8 mouse cellular contexts compared by ENCODE assay signal in genomic region chr12:31350944-31351928, GRCm38 (mm10). TPM values are rescaled to one million over a fixed set of nuclear protein-coding genes. Genes with fewer than 3 reads are reported as not detected.
A peak's percentile ranks its signal among the peaks of the same experiment; 100 is the strongest.
DNase-seq lines count a peak whose midpoint lies in the region; ATAC-seq lines count a peak whose summit lies in the region.

TSS of gene Dld (minus strand) at chr12:31351453.

- peaks cover 27% of the 10 kb centered on the region for H3K36me3 ChIP-seq in intestine, embryonic 14.5 days (ENCODE audit: control insufficient read depth, insufficient read depth, low read length)

- H3K9me3 ChIP-seq in intestine, embryonic 14.5 days (ENCODE audit: control insufficient read depth, low read length) = no peaks in the 10 kb centered on the region

- peak within 1 kb of the TSS; percentile 90 for H3K9ac ChIP-seq in intestine, embryonic 14.5 days (ENCODE audit: low read length)

- H3K27me3 ChIP-seq in intestine, embryonic 14.5 days (replicated peaks; ENCODE audit: control insufficient read depth, insufficient read depth, low read length) = no peaks in the 10 kb centered on the region

- WGBS in intestine, embryonic 14.5 days = 4% methylated on average over 64 of the region's 66 CpGs

- peak within 1 kb of the TSS; percentile 97 for H3K4me2 ChIP-seq in intestine, embryonic 14.5 days (ENCODE audit: low read length)

- DNase-seq in adrenal gland, adult 18-20 months (ENCODE audit: low spot score in 2 of 2) = peak; percentile 94
- peak; percentile 98 for DNase-seq in embryo, embryonic 11 days
- peak; percentile 94 for DNase-seq in gastrocnemius, postnatal 25 days
- peak; percentile 93 for DNase-seq in intestine, embryonic 14.5 days (ENCODE audit: low spot score)
- peak; percentile 96 to 98 for DNase-seq in left cerebral cortex, postnatal 14 days (ENCODE audit: low spot score in 2 of 2)
- peak; percentile 96 for DNase-seq in mesoderm, embryonic 11.5 days (ENCODE audit: low read depth, low spot score)
- peak; percentile 95 to 96 for DNase-seq in right cerebral cortex, postnatal 36 days (ENCODE audit: low spot score in 2 of 2)
- DNase-seq in yolk sac, embryonic 10.5 days (ENCODE audit: low spot score) = peak; percentile 96

- H3K4me1 ChIP-seq in intestine, embryonic 14.5 days (replicated peaks; ENCODE audit: control insufficient read depth, insufficient read depth, low read length) = peaks cover 13% of the 10 kb centered on the region

- intact Hi-C loops in left cerebral cortex, postnatal 14 days (cut with DNase I) = no loop called here

- ATAC-seq in intestine, embryonic 14.5 days (replicated peaks; ENCODE audit: low FRiP score, low TSS enrichment, low read depth) = peak; percentile 100

- peak within 1 kb of the TSS; percentile 89 for H3K4me3 ChIP-seq in intestine, embryonic 14.5 days (ENCODE audit: low read depth, low read length)

- H3K27ac ChIP-seq in intestine, embryonic 14.5 days (ENCODE audit: low read depth) = peak within 1 kb of the TSS; percentile 71

RNA-seq across cellular contexts. Expression of gene Dld, which starts in this region (rescaled TPM):
- 100 to 1,000 TPM; 344 to 404 TPM for total RNA-seq in adrenal gland, adult 18-20 months (2021)
- total RNA-seq in gastrocnemius, postnatal 25 days (2021) = 100 to 1,000 TPM; 207 to 215 TPM
- polyA plus RNA-seq in intestine, embryonic 14.5 days (2014; fragmentation: Nextera tagmentation; extraction: Ambion mirVana) = 128 and 134 TPM in 2 replicates
- total RNA-seq in left cerebral cortex, postnatal 14 days (2021) = 100 to 1,000 TPM; 112 to 114 TPM

Comparison
In these comparisons a context has a peak if more than half of its experiments do, and no peak if none do; other contexts are left out.
1. Peak in every context shown above with its lines: DNase-seq, ATAC-seq, H3K4me3 ChIP-seq and H3K27ac ChIP-seq.